Mouse (Mus musculus): ENCODE results near the gene 4930402H24Rik. TPM values are rescaled to one million over a fixed set of nuclear protein-coding genes. Genes with fewer than 3 reads are reported as not detected.

The 4930402H24Rik gene
- total RNA-seq, 2 experiments from 2014 or later: 61.4 to 61.7 TPM

DNA sequence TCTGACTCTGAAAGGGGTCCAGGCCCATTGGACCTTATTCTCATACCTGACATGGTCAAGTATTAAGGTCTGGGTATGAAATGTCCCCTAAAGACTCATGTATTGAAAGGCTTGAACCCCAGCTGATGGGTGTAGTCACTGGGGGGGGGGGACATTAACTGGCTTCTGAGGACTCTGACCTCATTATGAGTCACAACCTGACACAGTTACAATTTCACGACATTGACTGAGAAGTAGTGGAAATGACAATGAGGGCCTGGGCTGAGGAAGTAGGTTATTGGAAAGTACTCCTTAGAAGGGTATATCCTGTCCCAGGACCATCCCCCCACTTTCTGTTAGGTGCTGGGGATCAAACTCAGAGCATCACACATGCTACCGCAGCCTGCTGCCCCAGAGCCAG is 217.2 kb downstream of the 4930402H24Rik start:
- intact Hi-C loops (cut with DNase I): no loop called here
- DNase-seq: no peak

DNA sequence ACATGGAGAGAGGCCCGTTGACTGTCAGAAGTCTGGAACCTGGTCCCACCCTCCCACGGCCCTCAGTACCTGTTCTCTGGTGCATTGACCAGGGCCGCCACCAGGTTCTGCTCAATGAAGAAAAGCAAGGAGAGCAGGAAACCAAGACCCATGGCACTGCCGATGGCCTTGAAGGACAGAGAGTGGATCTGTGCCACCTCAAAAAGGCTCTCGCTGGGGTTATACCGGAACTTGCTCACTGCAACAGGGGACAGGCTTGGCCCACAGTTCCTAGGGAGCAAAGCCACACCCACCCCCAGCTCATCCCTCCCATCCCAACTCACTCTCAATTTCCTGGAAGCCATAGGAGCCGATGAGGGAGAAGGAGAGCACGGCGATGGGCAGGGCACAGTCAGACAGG is 220.8 kb downstream of the 4930402H24Rik start:
- intact Hi-C loops (cut with DNase I): no loop called here
- no peak for DNase-seq

GRCm38 (mm10) chr2:130681531-130681930 is 224.7 kb downstream of the 4930402H24Rik start:
- no peak for DNase-seq
- intact Hi-C loops (cut with DNase I): no loop called here

- no peak for DNase-seq
- intact Hi-C loops (cut with DNase I): no loop called here
Observed at GRCm38 (mm10) chr2:130679899-130680298, 226.3 kb downstream of the 4930402H24Rik start.

DNA sequence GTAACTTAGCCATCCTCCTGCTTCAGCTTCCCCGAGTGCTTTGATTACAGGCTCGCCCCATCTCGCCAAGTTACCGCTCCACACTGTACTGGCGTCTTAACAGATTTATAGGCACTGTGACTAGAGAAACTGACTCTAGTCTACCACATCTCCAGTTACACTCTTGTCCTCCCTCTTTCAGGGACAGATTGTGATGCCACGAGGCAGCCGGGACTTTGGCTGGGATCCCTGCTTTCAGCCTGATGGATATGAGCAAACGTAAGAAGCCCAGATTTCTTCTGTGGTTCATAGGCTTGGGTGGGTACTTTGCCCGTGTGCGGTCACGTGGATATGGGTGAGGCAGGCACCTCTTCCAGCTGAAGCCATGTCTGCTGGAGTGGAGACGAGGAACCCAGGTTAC is 227.1 kb downstream of the 4930402H24Rik start:
- DNase-seq: no peak
- intact Hi-C loops (cut with DNase I): no loop called here

- no peak for DNase-seq
- intact Hi-C loops (cut with DNase I): no loop called here
Observed at GRCm38 (mm10) chr2:130677211-130677610, 229.0 kb downstream of the 4930402H24Rik start.

DNA sequence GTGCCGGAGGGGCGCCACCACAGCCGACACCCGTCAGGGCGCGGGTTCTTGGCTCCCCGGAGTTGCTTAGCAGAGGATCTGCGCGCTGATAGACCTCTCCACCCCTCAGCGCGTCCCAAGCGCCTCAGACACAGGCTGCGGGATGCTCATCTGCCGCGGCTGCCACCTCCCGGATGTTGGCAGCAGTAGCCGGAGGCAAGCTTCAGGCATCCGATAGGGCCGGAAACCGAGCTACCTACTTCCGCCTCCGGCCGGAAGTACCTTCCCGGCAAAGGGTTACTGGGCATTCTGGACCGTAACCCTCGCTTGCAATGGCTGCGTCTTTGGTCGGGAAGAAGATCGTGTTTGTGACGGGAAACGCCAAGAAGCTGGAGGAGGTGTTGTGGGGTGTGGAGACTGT is 238.6 kb downstream of the 4930402H24Rik start, which contains the start of gene Itpa:
Gene Itpa (plus strand): TSS at position 52 of the 400 bp plus-strand sequence.
- intact Hi-C loops (cut with DNase I): no loop called here

DNA sequence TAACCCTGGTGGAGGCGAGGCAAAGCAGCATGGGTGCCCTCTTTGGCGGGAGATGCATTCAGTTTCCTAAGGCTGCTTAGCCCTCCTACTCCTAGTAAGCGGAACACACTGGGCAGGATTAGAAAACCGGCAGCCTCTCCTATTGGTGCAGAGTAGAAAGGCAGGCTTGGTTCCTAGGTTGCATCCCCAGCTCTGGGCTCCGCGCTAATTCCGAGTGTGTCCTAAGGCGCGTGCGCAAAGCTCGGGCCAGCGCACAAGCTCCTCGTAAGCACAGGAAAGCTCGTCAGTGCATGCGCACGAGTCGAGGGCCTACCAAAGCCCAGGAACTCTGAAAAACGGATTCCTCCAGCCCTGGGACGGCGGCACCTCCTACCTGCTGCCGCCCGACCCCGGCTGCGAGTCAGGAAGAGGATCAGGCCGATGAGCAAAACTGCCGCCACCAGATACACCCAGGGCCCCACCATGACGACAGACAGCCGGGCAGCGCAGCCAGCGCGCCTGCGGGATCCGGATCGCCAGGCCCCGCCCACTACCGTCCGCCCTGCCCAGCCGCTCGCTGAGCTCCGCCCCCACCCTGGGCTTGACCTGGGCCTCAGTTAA is 242.0 kb downstream of the 4930402H24Rik start, which contains the start of gene Ddrgk1:
Gene Ddrgk1 (minus strand): TSS at position 558 of the 600 bp plus-strand sequence.
- peak; percentile 93 for DNase-seq
- intact Hi-C loops (cut with DNase I): no loop called here

More for the DNA sequence above, 238.6 kb downstream of the 4930402H24Rik start, which contains the start of gene Itpa:
- DNase-seq: peak; percentile 83 to 88

DNA sequence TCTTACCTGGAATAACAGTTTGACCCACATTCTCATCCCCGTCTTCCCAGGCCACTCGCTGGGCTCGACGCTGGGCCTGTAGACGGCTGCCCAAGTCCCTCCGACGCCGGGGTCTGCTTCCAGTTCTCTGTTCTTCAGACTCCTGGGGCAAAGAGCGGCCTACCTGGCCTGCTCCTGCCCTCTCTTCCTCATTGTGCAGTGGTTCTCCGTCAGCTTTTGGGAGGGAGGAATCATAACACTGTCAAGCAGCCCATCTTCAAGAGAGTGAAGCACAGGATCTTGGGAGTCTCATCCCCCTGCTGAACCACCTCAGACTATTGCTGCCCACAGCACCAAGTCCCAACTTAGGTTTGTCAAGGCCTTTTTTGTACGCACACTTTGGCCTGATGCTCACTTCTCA is 242.9 kb downstream of the 4930402H24Rik start:
- DNase-seq: no peak
- intact Hi-C loops (cut with DNase I): no loop called here

- intact Hi-C loops (cut with DNase I): no loop called here
- no peak for DNase-seq
Observed at GRCm38 (mm10) chr2:130658530-130658929, 247.7 kb downstream of the 4930402H24Rik start.

GRCm38 (mm10) chr2:130657541-130657940 is 248.7 kb downstream of the 4930402H24Rik start:
- intact Hi-C loops (cut with DNase I): no loop called here
- no peak for DNase-seq

- intact Hi-C loops (cut with DNase I): no loop called here
- no peak for DNase-seq
Observed at GRCm38 (mm10) chr2:130656536-130656935, 249.7 kb downstream of the 4930402H24Rik start.

Other genes with a start within 250 kb of the 4930402H24Rik start
- gene Ddrgk1, start 241.7 kb downstream of the 4930402H24Rik start, total RNA-seq (2021): 10 to 100 TPM; 53.3 to 62.4 TPM
- 10 to 100 TPM; 19.8 to 20.2 TPM for gene Itpa, start 238.8 kb downstream of the 4930402H24Rik start, total RNA-seq (2021)
- under 1 TPM; 0.19 to 0.32 TPM for gene Slc4a11, start 208.9 kb downstream of the 4930402H24Rik start, total RNA-seq (2021)
- 10 to 100 TPM; 28.8 to 29.6 TPM for gene Atrn, start 89 bp upstream of the 4930402H24Rik start, total RNA-seq (2021)
- gene Gfra4, start 136.7 kb upstream of the 4930402H24Rik start, total RNA-seq (2021): 1 to 10 TPM; 5.1 to 8.0 TPM
- gene Adam33, start 157.4 kb upstream of the 4930402H24Rik start, total RNA-seq (2021): 1 to 10 TPM; 1.1 to 3.0 TPM
- gene Siglec1, start 180.4 kb upstream of the 4930402H24Rik start, total RNA-seq (2021): 1 to 10 TPM; 1.3 to 1.5 TPM
- 10 to 100 TPM; 42.9 to 48.2 TPM for gene Hspa12b, start 220.9 kb upstream of the 4930402H24Rik start, total RNA-seq (2021)
- not detected for gene Gm11037, start 227.1 kb upstream of the 4930402H24Rik start, total RNA-seq (2021)

Data from heart, postnatal 14 days (tissue).